Mouse (Mus musculus) neural tube, embryonic 10.5 days (tissue): ENCODE data around the gene Awat2.
"Not testable (repeated sequence)": the region's sequence is repeated elsewhere in the genome, so short reads cannot be mapped to it uniquely, and the experiment has no call there.

Experiments used
- DNase-seq: peaks from one replicate; pipeline ENCODE4 v3.0.0-alpha.2; 2017; ENCODE audit warnings: low spot score; ENCODE audit errors: extremely low spot score

Gene Awat2

DNA sequence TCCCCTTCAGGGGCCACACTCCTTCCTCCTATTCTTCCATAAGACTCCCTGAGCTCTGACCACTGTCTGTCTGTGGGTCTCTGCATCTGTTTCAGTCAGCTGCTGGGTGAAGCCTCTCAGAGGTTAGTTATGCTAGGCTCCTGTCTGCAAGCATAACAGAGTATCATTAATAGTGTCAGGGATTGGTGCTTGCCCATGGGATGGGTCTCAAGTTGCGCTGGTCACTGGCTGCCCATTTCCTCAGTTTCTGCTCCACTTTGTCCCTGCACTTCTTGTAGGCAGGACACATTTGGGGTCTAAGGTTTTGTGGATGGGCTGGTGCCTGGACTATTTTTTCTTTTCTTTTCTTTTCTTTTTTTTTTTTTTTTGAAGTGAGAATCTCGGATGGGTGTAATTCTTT lies at the start of gene Awat2:
Gene Awat2, minus strand, starts transcription at position 101 of the 400 bp plus-strand sequence.
- not testable (repeated sequence) for DNase-seq

DNA sequence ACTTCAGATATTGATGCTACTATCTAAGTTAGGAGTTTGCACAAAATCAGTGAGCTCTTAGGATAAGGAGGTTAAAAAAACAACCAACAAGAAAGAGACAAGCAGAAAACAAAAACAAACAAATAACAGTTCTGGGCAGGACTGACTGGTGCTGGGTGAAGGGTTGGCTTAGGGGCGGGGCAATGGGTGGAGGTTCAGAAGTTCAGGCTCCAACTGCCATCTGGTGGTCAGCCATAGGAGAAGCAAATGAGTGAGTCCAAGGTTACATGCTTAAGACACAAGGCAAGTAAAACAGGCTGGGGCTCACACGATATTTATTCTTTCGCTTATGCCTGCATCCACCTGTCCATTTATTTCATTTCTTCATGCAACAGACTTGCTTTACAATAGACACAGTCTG lies 37.8 kb upstream of the Awat2 start:
- DNase-seq = peak; percentile 23

DNA sequence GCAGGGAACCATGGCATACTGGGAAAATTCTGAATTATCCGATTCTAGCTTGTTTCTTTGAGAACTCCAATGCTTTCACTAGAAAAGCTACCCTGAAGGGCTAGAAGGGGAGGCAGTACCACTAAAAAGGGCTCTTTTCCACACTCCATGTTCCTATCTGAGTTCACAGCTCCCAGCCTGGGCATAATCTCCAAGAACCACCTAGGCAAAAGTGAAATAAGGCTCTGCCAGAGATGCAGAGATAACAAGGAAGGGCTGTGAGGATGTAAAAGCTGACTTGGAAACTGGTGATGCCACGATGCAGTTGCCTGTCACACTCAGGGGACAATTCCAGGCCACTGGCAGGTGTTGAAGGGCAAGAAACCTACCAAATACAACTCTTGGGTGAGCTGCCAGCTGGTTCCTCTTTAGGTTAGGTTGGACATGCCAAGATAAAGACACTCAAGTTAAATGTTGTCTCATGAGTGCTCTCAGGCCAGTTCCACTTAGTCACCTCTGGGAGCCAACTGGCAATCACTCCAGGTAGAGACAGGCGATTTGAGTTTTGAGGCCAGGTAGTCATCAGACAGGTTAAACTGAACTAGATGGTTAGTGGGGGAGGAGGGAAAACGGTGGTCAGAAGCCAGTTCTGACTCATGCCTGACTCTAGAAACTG lies 33.2 kb upstream of the Awat2 start:
- DNase-seq = no peak

DNA sequence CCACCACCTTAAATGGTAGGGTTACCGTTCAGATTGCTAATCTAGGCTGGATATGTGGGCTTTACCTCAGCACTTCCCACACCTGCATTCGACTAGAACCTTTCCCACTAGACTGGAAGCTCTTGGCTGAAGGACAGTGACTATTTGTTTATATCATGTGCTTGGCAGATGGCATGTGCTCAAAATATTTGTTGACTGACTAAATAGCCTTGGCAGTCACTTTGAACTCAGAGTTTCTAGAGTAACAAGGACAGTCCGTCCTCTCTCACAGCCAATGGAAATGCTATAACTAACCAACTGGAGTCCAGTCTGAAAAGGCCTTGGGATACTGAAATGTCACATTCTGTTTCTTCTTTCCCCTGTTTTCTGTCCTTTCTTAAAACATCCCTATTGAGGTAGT lies 29.0 kb upstream of the Awat2 start:
- DNase-seq = no peak

DNA sequence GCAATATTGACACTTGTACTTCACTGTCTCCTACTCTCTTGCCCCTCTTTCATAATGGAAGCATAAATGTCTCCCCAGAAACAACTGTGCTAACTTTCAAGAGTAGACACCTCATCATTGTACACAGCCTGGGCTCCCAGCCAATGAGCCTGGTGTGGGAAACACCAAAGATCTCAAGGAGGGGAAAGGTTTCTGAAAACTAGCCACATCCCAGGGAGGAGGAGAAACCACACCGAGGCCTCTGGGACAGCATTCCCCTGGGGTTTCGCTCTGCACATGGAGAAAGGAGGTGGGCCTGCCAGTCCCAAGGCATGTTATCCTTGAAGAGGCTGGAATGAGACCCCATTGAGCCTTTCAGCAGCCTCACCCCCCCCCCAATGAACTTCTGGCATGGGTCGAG lies 27.6 kb upstream of the Awat2 start:
- no peak for DNase-seq

DNA sequence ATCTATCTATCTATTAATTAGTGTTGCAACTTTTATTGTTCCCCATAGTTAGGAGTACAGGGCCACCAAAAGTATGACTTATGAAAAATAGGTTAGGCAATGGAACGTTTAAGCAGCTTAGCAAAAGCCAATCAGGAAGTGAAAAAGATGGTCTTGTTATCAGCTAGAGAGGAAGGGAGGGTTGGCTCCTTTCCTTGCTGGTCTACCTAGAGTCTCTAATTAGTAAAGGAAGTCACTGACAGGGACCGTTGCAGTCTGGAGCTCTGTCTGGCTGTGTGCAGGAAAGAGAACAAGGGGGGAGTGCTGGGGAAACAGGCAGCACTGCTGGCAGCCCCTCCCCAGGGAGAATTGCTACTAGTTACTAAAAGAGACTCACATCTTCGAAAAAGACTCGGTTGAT lies 25.5 kb upstream of the Awat2 start:
- no peak for DNase-seq

DNA sequence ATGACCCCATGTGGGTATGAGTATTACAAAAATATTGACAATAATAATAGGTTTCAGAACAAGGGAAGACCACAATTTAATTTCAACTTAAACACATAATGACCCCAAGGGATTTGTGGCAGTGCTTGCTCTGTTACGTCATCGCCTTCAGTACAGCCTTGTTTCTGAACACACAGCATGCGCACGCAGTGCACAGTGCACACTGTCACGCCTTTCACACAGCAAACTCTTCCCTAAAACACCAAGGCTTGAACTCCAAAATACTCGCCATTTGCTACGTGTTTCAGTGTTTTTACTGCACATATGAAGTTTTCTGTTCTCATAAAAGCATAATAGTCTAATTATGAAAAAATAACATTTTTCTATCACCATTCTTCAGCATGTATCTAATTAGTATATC lies 1.0 kb upstream of the Awat2 start:
- DNase-seq = no peak

DNA sequence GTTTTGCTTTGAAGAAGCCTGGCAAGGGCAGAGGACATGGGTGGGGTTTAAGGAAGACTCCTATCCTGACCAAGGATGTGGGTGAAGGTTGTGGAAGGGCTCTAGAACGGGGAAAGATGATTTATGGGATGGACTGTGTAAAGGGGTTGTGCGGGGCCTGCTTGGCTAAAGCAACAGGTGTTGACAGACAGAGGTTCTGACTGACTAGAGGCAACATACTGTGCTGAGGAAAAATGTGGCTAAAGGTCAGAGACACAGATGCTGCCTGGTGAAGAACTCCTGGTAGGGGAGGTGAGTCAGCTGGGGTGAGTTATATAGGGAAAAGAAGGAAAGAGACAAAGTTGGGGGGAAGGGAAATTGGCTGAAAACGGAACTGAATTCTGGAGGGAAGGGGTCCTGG lies 10.2 kb downstream of the Awat2 start:
- peak; percentile 16 for DNase-seq

DNA sequence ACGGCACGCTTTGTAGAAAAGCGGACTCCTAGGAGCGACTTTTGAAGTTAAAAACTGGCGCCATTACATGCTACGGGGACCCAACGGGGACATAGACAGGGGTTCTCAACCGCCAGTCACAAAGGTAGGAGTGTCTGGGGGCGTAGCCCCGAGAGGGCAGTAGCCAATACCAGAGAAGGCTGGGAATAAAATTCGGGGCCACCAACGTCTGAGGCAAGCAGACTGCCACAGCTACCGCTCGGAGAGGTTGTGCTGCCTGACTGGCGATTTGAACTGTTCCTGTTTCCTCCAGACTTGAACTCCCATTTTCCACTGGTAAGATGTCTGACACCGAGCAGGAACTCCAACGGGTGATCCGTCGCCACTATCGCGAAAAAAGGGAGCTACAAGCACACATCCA lies 13.8 kb downstream of the Awat2 start, which contains the start of gene Otud6a:
Gene Otud6a, plus strand, starts transcription at position 321 of the 400 bp plus-strand sequence.
- DNase-seq = no peak

DNA sequence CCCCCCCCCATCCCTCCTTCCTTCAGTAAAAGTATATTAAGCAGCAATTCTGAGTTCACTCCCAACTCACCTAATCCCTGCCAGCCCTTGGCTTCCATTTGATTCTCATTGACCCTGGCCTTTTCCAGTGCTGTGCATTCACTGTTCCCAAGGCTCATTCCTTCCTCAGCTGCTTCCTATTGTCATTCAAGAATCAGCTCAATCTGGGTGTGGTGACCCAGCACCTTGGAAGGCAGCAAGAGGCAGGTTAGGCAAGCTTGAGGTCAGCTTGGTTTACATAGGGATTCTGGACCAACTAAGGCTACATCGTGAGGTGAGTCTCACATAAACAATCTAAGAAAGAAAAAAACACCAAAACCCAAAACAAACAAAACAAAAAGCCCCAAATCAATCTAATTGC lies 33.3 kb downstream of the Awat2 start:
- no peak for DNase-seq

DNA sequence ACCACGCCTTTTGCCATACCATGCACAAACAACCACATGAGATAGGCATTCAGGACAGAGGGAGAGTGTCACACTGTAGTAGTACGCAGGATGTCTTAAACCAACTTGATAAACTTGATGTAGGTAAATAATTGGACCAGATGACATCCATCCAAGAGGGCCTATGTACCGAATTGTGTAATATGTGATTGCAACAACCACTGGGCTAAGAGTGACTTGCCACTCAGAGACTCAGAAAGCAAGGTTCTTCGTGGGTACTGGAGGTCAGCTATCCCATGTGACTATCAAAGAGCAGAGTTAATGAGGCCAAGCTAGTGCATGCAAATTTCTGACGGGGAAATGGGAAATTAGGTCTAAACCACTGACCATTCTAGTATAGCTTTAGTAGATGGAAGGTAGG lies 40.9 kb downstream of the Awat2 start:
- no peak for DNase-seq

DNA sequence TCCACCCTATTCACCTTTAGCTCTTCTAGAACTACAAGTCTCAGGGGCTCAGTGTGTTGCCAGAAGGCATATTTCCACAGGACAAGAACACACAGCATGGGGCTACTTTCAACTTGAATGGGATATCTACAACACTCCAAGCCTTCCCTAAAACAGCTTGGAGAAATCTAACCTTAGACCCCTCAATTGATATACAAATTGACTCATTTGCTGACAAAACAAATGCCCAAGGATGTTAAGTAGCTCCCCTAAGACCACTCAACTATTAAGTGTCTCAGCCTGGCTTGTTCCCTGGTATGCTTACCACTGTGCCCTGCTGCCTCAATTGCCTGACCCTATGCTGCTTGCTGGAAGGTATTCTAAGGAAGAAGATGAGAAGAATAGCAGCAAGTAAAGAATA lies 41.6 kb downstream of the Awat2 start:
- DNase-seq = no peak

DNA sequence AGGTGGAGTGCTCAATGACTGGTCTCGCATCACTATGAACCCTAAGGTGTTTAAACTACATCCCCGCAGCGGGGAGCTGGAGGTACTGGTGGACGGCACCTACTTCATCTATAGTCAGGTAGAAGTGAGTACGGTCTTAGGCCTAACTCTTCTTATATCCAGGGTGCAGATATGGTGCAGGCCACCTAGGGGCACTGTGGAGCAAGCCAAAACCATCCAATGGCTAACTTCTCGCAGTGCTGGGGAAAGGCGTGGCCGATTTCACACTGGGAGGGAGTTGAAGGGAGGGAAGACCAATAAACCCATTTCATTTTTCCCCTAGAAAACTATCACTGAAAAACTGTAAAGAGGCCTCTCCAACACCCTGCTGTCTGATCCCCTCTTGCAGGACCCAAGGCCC lies 47.5 kb downstream of the Awat2 start:
- DNase-seq = no peak

DNA sequence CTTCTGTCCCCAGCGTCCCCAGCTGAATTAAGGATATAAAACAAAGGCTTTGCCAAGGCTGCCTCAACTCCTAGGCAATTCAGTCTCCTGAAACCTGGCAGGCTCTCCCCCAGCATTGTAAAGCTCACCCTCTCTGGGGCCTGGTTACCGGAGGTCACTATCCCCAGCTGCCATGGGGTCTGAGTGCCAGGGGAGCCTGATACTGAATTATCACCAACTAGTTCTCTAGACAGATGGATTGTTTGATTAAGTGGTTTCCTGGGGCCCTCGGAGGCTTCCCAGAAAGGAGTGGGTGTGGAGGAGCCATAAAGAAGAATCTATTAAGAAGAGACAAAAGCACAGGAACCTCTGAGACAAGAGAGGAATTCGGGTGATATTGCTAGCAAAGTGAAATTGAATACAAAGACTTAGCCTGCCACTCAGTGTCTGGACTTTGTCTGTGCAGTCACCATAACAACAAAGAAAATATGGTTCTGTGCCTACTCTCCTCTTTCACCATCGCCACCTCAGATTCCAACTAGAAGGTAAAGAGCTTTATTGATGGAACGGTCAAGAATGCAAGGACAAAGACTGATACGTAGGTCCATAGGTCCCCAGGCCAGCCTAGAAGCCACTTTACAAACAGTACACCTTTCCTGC lies 48.2 kb downstream of the Awat2 start:
- no peak for DNase-seq

DNA sequence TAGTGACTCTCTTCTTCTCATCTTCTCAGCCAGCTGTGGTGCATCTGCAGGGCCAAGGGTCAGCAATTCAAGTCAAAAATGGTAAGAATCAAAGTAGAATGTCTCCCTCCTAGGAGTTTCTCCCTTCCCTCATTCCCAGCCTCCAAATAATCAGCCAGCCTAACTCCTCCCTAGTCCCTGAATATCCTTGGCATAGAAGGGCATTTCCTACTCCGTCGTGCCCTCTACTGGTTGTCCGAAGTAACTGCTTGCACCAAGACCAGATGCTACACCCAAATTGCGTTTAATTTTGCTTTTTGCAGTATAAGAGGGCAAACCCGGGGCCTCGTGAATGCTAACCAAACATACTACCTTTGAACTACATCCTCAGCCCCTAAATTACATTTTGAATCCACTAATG lies 50.2 kb downstream of the Awat2 start:
- DNase-seq = peak; percentile 25

DNA sequence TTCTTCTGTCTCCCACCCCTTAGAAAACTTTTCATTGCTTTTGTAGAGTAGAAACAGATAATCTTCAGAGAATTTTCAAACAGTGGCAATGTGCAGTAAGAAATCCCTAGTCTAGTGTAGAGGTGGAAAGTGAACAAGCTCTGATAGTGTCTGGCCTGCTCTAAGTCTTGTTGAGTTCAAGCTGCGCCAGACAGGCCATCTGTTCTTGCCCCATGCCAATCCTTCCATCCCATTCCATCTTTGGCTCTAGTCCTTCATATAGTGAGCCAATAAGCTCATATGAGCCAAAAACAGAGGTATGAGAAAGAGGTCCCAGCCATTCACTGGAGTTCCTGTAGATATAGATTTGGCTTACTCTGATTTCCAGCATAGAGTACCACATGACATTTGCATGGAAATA lies 52.6 kb downstream of the Awat2 start:
- DNase-seq = no peak

DNA sequence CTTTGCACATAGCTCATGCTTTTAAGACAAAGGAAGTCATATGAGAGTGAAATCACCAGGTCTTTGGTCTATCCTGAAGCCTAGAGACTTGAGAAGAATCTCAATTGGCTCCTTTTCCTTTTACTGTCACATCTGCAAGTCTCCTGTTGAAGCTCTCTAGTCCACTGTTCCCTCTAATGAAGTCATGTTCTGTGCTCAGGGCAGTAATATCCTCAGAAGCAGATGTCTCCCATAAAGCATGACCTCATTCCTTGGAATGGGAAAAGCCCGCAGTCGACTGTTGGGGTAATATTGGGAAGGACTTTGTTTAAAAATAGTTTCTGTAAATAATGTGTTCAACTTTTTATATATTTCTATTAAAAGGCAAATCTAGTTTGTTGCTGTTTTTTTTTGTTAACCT lies 85.5 kb downstream of the Awat2 start:
- no peak for DNase-seq
